Mouse (Mus musculus) neural tube, embryonic 14.5 days (tissue): Measurements from ENCODE around the gene Kif23. TPM values are rescaled to one million over a fixed set of nuclear protein-coding genes. Genes with fewer than 3 reads are reported as not detected.
A peak's percentile ranks its signal among the peaks of the same experiment; 100 is the strongest.

ENCODE experiments used
- ATAC-seq: fragments of 200-750 bp; cut with Nextera tagmentation; 2 replicates; pipeline ENCODE4 v1.8.0; 2017; ENCODE audit warnings: low read depth, mild to moderate bottlenecking, moderate TSS enrichment, moderate library complexity
- H3K27ac ChIP-seq: fragments of 300-500 bp; sonication (generic); 2 replicates; pipeline ENCODE4 v1.5.1; 2014; ENCODE audit warnings: low read depth, mild to moderate bottlenecking, control low read depth, low read length, moderate library complexity, mixed read lengths
- H3K27me3 ChIP-seq: fragments of 300-500 bp; sonication (generic); 2 replicates; pipeline ENCODE4 v1.6.1; 2014; ENCODE audit warnings: low read length; ENCODE audit not compliant: control insufficient read depth, insufficient read depth
- H3K36me3 ChIP-seq: fragments of 300-500 bp; sonication (generic); 2 replicates; pipeline ENCODE4 v1.6.1; 2014; ENCODE audit warnings: low read length, mixed read lengths; ENCODE audit not compliant: control insufficient read depth, insufficient read depth
- H3K4me1 ChIP-seq: fragments of 300-500 bp; sonication (generic); 2 replicates; pipeline ENCODE4 v1.6.1; 2014; ENCODE audit warnings: low read length; ENCODE audit not compliant: control insufficient read depth, insufficient read depth
- H3K4me2 ChIP-seq: fragments of 300-500 bp; sonication (generic); 2 replicates; pipeline ENCODE4 v1.6.1; 2014; ENCODE audit warnings: mild to moderate bottlenecking, low read depth, low read length, control low read depth
- H3K4me3 ChIP-seq: fragments of 300-500 bp; sonication (generic); 2 replicates; pipeline ENCODE4 v1.5.1; 2014; ENCODE audit warnings: low read depth, low read length, control low read depth, mixed read lengths
- H3K9ac ChIP-seq: fragments of 300-500 bp; sonication (generic); replicated peaks from 2 replicates; pipeline ENCODE4 v1.6.1; 2014; ENCODE audit warnings: low read depth, mild to moderate bottlenecking, control low read depth, low read length, mixed read lengths
- H3K9me3 ChIP-seq: fragments of 300-500 bp; sonication (generic); 2 replicates; pipeline ENCODE4 v1.6.1; 2016; ENCODE audit warnings: low read length; ENCODE audit not compliant: control insufficient read depth
- WGBS: fragments of 180-500 bp; shearing (Covaris S2); extraction: QIAGEN DNeasy Blood & Tissue Kit; methylation state at CpG from one replicate; pipeline ENCODE4 v1.1.7; 2014; 5-methylcytosine and 5-hydroxymethylcytosine counted together
- polyA plus RNA-seq: library from polyadenylated mRNA; unstranded; fragments of >200 nt; fragmentation: Nextera tagmentation; extraction: Ambion mirVana; gene quantifications from 2 replicates; pipeline ENCODE4 v1.2.1, GENCODE M21; 2014

Kif23 gene
- polyA plus RNA-seq, 1 experiment from 2014 or later: 7.6 TPM

- H3K36me3 ChIP-seq: no peaks in the 10 kb centered on the region
- no peaks in the 10 kb centered on the region for H3K27me3 ChIP-seq
- no peak for ATAC-seq
- no peaks in the 10 kb centered on the region for H3K9me3 ChIP-seq
- no peak overlapping the region for H3K27ac ChIP-seq
- 58% methylated on average over 11 of the region's 13 CpGs for WGBS
- no peak overlapping the region for H3K9ac ChIP-seq
- H3K4me3 ChIP-seq: no peak overlapping the region
- peaks cover 9% of the 10 kb centered on the region; the same call in 1 of the 2 replicates for H3K4me1 ChIP-seq
- no peak overlapping the region for H3K4me2 ChIP-seq
These were observed 61.6 kb downstream of the Kif23 start for GRCm38 (mm10) chr9:61884936-61885335.

- 92% methylated on average over 7 of the region's 7 CpGs for WGBS
- no peaks in the 10 kb centered on the region for H3K27me3 ChIP-seq
These were observed 62.2 kb downstream of the Kif23 start for GRCm38 (mm10) chr9:61884375-61884774.

DNA sequence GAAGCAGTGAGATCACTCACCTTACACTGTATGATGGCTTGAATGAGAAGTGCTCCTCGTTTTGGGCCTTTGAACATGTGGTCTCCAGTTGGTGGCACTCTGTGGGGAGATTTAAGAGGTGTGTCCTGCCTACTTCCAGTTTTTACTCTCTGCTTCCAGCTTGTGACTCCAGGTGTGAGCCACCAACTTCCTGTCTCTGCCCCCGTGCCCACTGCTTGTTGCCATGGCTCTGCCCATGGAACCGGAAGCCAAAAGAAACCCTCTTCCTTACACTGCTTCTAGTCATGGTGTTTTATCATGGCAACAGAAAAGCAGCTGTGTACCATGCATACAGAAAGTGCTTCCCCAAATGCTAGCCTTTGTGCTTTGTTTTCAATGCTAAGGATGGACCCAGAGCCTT is 64.4 kb downstream of the Kif23 start:
- ATAC-seq: no peak
- Histone ChIP-seq H3K4me1 (peaks cover 18% of the 10 kb centered on the region), H3K9ac (no peak overlapping the region), H3K27ac (no peak overlapping the region), H3K9me3 (no peaks in the 10 kb centered on the region), H3K4me2 (no peak overlapping the region), H3K36me3 (no peaks in the 10 kb centered on the region), H3K27me3 (no peaks in the 10 kb centered on the region), H3K4me3 (no peak overlapping the region)
- WGBS: 68% methylated on average over 3 of the region's 3 CpGs

More at GRCm38 (mm10) chr9:61884375-61884774, 62.2 kb downstream of the Kif23 start:
- Histone ChIP-seq H3K4me1 (peaks cover 9% of the 10 kb centered on the region; the same call in 1 of the 2 replicates), H3K4me2 (no peak overlapping the region), H3K9me3 (no peaks in the 10 kb centered on the region), H3K27ac (no peak overlapping the region), H3K9ac (no peak overlapping the region), H3K36me3 (no peaks in the 10 kb centered on the region), H3K4me3 (no peak overlapping the region)
- ATAC-seq: no peak

- Histone ChIP-seq H3K27me3 (no peaks in the 10 kb centered on the region), H3K36me3 (no peaks in the 10 kb centered on the region), H3K9ac (no peak overlapping the region), H3K4me3 (no peak overlapping the region), H3K9me3 (no peaks in the 10 kb centered on the region), H3K4me2 (no peak overlapping the region), H3K4me1 (peaks cover 30% of the 10 kb centered on the region), H3K27ac (no peak overlapping the region)
- ATAC-seq: peak; percentile 36; the same call in 1 of the 2 replicates
- 24% methylated on average over 2 of the region's 2 CpGs for WGBS
These were observed 67.7 kb downstream of the Kif23 start for GRCm38 (mm10) chr9:61878889-61879288.

DNA sequence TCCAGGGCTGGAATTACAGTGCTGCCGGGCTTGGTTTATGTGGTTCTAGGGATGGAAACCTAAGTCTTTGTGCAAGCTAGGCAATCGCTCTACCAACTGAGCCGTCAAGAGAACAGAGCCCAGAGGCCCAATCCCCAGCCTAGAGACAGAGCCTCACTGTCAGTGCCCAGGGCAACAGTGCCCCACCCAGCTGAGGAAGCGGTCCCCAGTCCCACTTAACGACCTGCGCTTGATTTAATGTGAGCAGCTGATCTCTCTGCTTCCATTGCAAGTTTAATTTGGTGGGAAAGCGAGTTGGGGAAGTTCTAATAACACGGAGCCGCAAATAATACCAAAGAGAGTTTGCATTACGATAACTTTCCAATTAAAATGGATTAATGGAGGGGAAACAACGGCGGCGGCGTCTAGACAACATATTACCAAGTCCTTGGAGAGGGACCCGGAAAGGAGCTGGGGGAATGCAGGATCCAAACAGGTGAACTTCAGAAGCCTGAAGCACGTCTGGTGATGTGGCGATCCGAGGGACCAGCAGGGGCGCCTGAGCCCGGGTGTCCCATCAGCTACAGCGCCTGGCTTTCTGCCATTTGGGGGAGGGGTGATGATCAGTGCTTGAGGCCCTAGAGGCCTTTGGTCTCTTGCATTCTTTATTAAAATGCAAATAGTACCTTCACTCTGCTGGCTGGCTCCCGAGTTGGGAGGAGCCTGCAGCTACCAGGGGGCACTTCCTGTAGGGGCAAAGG is 69.0 kb downstream of the Kif23 start:
- Histone ChIP-seq H3K4me3 (no peak overlapping the region), H3K27ac (no peak overlapping the region), H3K36me3 (no peaks in the 10 kb centered on the region), H3K4me2 (no peak overlapping the region), H3K27me3 (no peaks in the 10 kb centered on the region), H3K9me3 (no peaks in the 10 kb centered on the region), H3K9ac (no peak overlapping the region), H3K4me1 (peaks cover 40% of the 10 kb centered on the region)
- ATAC-seq: peak; percentile 72; the same call in 1 of the 2 replicates
- WGBS: 9% methylated on average over 22 of the region's 22 CpGs

- H3K27me3 ChIP-seq: no peaks in the 10 kb centered on the region
- H3K4me3 ChIP-seq: no peak overlapping the region
- H3K9me3 ChIP-seq: no peaks in the 10 kb centered on the region
- H3K9ac ChIP-seq: 0 out of 2 replicates have a peak overlapping the region, but pooled peaks have one; percentile 16
- no peak overlapping the region for H3K27ac ChIP-seq
- WGBS: 11% methylated on average over 8 of the region's 8 CpGs
- H3K4me1 ChIP-seq: peaks cover 37% of the 10 kb centered on the region
- no peak for ATAC-seq
- H3K4me2 ChIP-seq: no peak overlapping the region
- H3K36me3 ChIP-seq: no peaks in the 10 kb centered on the region
These were observed 73.2 kb downstream of the Kif23 start for GRCm38 (mm10) chr9:61873325-61873724.

DNA sequence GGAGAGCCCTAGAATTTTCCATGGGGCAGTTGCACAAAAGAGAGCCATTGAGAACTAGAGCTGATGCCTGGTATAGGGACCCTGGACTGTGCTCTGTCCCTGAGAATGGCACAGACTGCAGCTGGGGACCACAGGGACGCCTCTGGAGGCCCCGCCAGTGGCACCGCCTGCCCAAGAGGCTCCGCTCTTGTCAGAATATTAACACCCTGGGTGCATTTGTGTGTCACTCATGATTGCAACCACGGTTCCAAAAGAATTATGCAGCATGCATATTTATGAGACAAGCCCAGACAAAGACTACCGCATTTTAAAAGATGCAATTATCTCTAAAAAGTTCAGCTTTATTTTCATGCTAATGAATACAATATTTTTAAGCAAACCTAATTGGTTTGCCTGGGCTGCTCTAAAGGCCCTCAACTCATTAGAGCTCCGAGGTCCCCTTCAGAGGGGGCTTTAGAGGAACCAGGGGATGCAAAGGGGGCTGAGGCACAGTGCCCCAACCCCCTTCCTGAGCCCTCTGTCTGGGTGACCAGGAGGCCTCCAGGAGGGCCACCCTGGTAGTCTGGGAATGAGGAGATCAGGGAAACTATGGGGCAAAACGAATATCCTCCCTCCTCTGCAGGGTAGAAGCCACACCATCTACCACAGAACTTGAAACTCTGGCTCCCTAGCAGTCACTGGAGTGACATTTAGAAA is 74.2 kb downstream of the Kif23 start:
- no peak overlapping the region for H3K4me2 ChIP-seq
- H3K27me3 ChIP-seq: no peaks in the 10 kb centered on the region
- WGBS: 19% methylated on average over 8 of the region's 8 CpGs
- H3K9me3 ChIP-seq: no peaks in the 10 kb centered on the region
- no peaks in the 10 kb centered on the region for H3K36me3 ChIP-seq
- peak overlapping the region; percentile 34; the same call in 1 of the 2 replicates for H3K27ac ChIP-seq
- no peak overlapping the region for H3K9ac ChIP-seq
- peak; percentile 54; the same call in 1 of the 2 replicates for ATAC-seq
- peaks cover 27% of the 10 kb centered on the region for H3K4me1 ChIP-seq
- no peak overlapping the region for H3K4me3 ChIP-seq

DNA sequence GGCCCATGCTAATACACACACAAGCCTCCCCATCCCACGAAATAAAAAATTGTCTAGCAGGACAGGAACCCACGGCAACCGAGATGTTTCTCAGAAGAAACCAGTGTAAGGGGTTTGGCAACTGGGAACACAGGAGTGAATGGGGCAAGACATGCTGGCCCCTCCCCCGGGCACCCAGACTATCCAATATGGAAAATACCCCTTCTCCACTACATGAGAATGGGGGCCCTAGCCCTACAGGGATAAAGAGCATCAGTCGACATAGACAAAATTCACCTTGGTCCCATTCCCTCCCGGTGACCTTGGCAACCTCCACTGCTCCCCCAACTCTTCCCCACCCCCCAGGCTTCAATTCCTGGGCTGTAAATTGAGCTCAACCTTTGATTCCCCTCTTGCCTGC is 74.7 kb downstream of the Kif23 start:
- Histone ChIP-seq H3K4me1 (peaks cover 22% of the 10 kb centered on the region), H3K9ac (no peak overlapping the region), H3K27me3 (no peaks in the 10 kb centered on the region), H3K4me3 (no peak overlapping the region), H3K4me2 (no peak overlapping the region), H3K36me3 (no peaks in the 10 kb centered on the region), H3K9me3 (no peaks in the 10 kb centered on the region), H3K27ac (no peak overlapping the region)
- 26% methylated on average over 6 of the region's 6 CpGs for WGBS
- no peak for ATAC-seq

DNA sequence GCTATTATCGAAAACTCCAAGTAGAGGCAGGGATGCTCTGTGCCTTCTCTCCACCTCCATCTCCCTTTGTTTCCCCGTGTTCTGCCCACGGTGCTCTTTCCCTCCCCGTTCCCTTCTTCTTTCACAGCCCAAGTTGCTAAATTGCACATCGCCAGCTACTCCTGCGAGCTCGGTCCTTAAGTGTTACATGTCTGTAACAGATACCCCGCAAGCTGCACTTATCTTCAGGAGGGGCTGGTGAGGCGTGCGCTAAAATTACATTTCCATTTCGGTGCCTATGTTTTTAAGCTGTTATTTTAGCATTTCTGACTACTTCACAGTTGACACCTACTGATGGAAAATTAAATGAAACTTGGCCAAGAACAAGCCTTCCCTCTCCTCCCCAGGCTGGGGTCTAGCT is 78.9 kb downstream of the Kif23 start:
- H3K4me1 ChIP-seq: peaks cover 5% of the 10 kb centered on the region; the same call in 1 of the 2 replicates
- H3K9ac ChIP-seq: no peak overlapping the region
- no peak overlapping the region for H3K4me3 ChIP-seq
- no peak overlapping the region for H3K27ac ChIP-seq
- no peak for ATAC-seq
- 81% methylated on average over 11 of the region's 11 CpGs for WGBS
- H3K36me3 ChIP-seq: no peaks in the 10 kb centered on the region
- no peak overlapping the region for H3K4me2 ChIP-seq
- H3K9me3 ChIP-seq: no peaks in the 10 kb centered on the region
- no peaks in the 10 kb centered on the region for H3K27me3 ChIP-seq
